Mouse (Mus musculus): ENCODE results near the gene Borcs6. TPM values are rescaled to one million over a fixed set of nuclear protein-coding genes. Genes with fewer than 3 reads are reported as not detected.

The Borcs6 gene
- total RNA-seq, 2 experiments from 2014 or later, result 27.8 to 30.4 TPM

- DNase-seq, result no peak
These were observed 11.7 kb downstream of the Borcs6 start for GRCm38 (mm10) chr11:69071262-69071661.

GRCm38 (mm10) chr11:69072234-69072633 is 12.7 kb downstream of the Borcs6 start:
- no peak for DNase-seq

- no peak for DNase-seq
These were observed 13.1 kb downstream of the Borcs6 start for GRCm38 (mm10) chr11:69072666-69073064.

GRCm38 (mm10) chr11:69073065-69073888 is 13.8 kb downstream of the Borcs6 start:
- peak; percentile 69 to 79 for DNase-seq

- no peak for DNase-seq
These were observed 14.6 kb downstream of the Borcs6 start for GRCm38 (mm10) chr11:69073951-69074775.

- DNase-seq, result no peak
These were observed 15.2 kb downstream of the Borcs6 start for GRCm38 (mm10) chr11:69074776-69075069.

- DNase-seq, result no peak
These were observed 16.4 kb downstream of the Borcs6 start for GRCm38 (mm10) chr11:69075764-69076479.

- no peak for DNase-seq
These were observed 17.1 kb downstream of the Borcs6 start for GRCm38 (mm10) chr11:69076572-69076971.

- DNase-seq, result no peak
These were observed 17.8 kb downstream of the Borcs6 start for GRCm38 (mm10) chr11:69077316-69077715.

- no peak for DNase-seq
These were observed 18.5 kb downstream of the Borcs6 start for GRCm38 (mm10) chr11:69078041-69078440.

- no peak for DNase-seq
These were observed 19.4 kb downstream of the Borcs6 start for GRCm38 (mm10) chr11:69078805-69079438.

GRCm38 (mm10) chr11:69080102-69080854 is 20.8 kb downstream of the Borcs6 start:
- DNase-seq, result no peak

- no peak for DNase-seq
These were observed 21.3 kb downstream of the Borcs6 start for GRCm38 (mm10) chr11:69080855-69081222.

GRCm38 (mm10) chr11:69081613-69082012 is 22.1 kb downstream of the Borcs6 start:
- no peak for DNase-seq

- no peak for DNase-seq
These were observed 26.1 kb downstream of the Borcs6 start for GRCm38 (mm10) chr11:69085608-69086007.

- DNase-seq, result no peak
These were observed 26.9 kb downstream of the Borcs6 start for GRCm38 (mm10) chr11:69086390-69086789.

- no peak for DNase-seq
These were observed 27.6 kb downstream of the Borcs6 start for GRCm38 (mm10) chr11:69087082-69087481.

- DNase-seq, result no peak
These were observed 28.1 kb downstream of the Borcs6 start for GRCm38 (mm10) chr11:69087597-69087996.

GRCm38 (mm10) chr11:69088103-69088855 is 28.8 kb downstream of the Borcs6 start, which contains the start of gene Vamp2:
Vamp2 (plus strand) TSS chr11:69088490.
- peak; percentile 90 to 91 for DNase-seq

GRCm38 (mm10) chr11:69088856-69089615 is 29.5 kb downstream of the Borcs6 start:
- no peak for DNase-seq

Measured in layer of hippocampus, postnatal 36 days (tissue).